Mouse (Mus musculus): Measurements from ENCODE around the gene Gm15128. TPM values are rescaled to one million over a fixed set of nuclear protein-coding genes. Genes with fewer than 3 reads are reported as not detected.

Gm15128 gene
- not detected for polyA plus RNA-seq (2014; fragmentation: Illumina TruSeq; extraction: RNeasy Lipid Tissue Mini Kit (QIAGEN cat#74804); ENCODE audit: low read depth, low replicate concordance)

GRCm38 (mm10) chrX:147765691-147766090 lies at the start of gene Gm15128:
Gm15128 (plus strand) TSS chrX:147765991.

Other genes with a start within 250 kb of the Gm15128 start
- 103 TPM for gene Lrch2, start 211.9 kb upstream of the Gm15128 start, polyA plus RNA-seq (2014; fragmentation: Illumina TruSeq; extraction: RNeasy Lipid Tissue Mini Kit (QIAGEN cat#74804); ENCODE audit: low read depth, low replicate concordance)
- gene Gm15080, start 227.0 kb downstream of the Gm15128 start, polyA plus RNA-seq (2014; fragmentation: Illumina TruSeq; extraction: RNeasy Lipid Tissue Mini Kit (QIAGEN cat#74804); ENCODE audit: low read depth, low replicate concordance), result not detected

Data from adrenal gland, adult 10 weeks (tissue).